Mouse (Mus musculus): ENCODE data around the gene Actb.

The Actb gene

DNA sequence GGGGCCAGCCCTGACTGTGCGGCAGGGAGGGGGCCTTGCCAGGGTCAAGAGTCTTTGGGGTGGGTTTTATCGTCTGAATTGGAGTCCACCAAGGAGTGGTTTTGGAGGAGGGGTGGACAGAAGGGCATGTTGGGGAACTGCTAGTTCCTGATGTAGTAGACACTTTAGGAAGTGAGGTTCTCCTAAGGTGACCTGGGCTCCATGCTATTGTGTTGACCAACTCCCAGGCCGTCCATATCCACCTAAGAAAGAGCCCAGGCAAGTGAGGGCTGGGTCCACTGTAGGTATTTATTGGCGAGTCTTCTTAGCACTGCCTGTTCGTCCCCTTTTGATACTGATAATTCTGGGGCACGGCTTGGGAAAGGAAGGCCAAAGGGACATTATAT is 14.5 kb upstream of the Actb start:
- no peak for DNase-seq

DNA sequence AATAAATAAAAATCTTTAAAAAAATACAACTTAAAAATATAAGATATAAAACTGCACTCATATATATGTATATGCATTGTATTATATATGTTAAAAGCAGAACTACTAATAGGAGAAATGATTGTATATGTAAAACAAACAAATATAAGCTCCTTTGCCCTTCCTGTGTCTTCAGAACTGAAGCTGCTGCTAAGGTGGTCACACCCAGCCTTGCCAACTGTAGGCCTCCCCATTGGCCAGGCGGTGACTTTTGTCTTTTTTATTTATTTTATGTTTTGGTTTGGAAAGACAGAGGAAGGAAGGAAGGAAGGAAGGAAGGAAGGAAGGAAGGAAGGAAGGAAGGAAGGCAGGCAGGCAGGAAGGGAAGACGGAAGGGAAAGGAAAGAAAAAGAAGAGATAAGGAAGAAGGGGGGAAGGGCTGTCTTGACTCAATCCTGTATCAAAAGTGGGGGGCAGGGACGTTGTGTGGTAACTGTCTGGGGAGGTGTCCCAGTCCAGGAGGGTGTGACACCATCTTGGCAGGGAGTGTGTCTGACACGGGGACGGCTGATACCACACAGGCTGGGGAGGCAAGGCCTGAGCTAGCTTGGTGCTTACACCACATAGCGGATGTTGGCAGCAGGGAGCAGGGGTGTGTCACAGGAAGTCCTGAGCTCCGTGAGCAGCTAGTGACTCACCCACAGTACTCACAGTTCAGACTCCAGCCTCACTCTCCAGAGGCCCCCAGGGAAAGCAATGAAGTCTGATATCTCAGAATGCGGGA is 13.9 kb upstream of the Actb start:
- peak; percentile 100 for DNase-seq

DNA sequence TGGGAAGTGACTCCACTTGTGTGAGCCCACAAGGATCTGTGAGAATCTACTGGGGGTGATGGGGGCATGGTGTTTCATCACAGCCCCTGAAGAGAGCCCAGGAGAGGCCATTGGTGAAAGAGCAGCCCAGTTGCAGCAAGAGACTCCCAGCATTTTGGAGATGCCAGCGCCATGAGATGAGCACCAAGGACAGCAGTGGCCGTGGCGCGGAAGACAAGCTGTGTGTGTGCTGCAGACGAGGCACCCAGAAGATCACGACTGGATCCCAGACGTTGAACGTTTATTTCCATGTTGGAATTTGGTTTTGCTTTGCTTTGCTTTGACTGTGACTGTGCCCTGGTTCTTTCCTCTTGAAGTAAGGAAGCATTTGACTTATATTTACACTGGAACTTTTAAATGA is 10.8 kb upstream of the Actb start:
- no peak for DNase-seq

DNA sequence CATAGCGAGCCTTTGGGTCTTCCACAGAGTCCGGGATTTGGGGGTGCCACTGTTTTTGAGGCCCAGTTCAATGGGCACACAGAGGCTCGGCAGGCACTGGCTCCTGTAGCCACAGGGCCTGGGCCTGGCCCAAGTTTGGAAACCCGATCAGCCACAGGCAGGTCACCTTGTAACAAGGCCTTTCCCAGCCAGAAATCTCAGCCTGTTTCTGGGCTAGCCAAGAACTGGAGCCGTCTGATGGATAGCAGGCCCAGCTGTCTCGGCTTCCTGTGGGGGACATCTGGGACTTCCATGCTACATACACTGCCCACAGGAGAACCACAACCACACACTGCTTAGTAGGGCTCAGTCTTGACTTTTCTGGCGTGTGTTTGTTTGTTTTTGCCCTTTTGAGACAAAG is 10.0 kb upstream of the Actb start:
- peak; percentile 95 for DNase-seq

DNA sequence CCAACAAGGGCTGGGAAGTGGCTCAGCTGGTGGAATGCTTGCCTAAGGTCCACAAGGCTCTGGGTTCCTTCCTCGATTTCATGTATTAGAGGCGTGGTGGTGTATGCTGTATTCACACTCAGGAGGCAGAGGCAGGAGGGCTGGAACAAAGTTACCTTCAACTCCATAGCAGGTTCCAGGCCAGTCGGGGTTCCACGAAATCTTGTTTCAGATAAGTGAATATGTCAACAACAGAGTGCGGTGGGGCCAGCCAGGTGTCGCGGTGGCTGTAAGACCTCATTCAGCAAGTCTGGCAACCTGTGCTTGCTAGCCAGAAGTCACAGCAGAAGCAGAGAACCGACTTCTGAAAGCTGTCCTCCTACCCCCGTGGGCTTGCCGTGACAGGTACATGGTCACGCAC is 8.7 kb upstream of the Actb start:
- DNase-seq, result no peak

DNA sequence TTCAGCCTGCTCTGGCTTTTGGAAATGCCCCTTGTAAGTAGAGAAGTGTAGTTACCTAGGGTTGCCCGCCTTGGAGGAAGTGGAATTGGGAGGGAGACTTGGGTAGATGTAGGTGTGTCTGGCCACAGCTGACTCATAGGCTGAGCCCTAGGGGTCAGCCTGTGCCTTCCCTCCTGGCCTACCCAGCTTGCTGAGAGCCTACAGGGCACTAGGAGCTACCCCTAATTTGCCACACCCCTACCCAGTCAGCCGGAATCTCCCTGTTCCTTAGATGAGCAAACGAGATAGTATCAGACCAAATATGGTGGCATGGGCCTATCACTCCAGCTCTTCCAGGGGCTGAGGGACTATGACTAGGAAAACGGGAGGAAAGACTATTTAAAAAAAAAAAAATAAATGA is 6.2 kb upstream of the Actb start:
- no peak for DNase-seq

DNA sequence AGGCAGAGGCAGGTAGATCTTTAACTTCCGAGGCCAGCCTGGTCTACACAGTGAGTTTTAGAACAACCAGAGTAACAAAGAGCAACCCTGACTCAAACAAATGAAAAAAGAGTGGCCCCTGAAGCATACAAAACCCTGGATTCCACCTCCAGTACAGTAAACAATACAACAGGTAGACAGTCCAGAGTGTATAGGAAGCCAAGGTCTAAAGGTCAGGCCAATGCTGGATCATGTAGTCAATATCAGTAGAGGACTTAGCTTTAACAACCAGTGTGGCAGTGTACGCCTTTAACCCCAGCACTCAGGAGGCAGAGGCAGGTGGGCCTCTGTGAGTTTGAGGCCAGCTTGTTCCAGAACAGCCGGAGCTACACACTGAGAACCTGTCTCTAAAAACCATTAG is 5.8 kb upstream of the Actb start:
- no peak for DNase-seq

DNA sequence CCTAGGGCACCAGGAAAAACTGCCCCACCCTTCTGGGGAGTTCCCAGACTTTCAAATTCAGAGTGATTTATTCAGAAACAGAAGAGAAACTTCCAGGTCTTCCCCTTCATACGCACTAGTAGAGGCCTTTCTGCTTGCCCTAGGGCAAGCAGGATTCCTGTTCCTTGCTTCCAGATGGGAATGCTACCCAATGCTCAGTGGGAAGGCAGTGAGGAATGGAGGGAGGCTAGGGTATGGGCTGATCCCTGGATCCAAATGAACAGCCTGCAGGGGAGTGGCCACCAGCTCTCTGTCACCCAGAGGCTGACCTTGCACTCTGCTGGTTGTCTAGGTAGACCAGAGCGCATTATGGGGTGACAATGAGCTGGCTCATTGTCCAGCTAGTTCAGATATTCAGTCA is 5.1 kb upstream of the Actb start:
- DNase-seq, result no peak

DNA sequence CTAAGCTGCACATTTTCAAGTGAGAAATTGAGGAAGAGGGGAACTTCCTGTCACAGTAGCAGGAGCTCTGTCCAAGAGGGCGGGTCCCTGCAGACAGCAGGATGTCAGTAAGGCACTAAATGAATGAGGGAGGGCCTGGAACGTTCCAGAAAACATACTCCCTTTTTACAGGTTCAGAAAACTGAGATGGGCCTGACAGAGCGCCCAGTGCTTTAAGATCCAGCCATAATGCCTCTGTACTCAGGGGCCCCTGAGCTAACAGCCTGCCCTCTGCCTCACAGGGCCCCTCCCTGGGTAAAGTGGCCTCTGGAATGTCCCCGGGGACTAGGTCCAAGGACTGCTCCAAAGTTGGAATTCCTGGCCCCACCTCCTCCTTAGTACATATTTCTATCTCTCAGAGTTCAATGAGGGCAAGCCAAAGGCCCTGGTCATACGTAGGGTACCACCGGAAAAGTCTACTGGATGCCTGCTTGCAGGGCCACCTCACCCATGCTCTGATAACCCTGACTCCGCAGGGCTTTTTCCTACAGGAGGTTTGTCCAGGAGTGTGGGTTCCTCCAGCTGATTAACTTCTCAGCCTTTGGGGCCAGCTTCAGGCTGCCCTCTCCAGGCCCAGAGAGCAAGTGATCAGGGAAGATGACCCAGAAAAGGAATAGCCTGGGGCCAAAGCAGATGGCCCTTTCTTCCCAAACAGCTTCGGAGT is 3.2 kb upstream of the Actb start:
- DNase-seq, result peak; percentile 99

DNA sequence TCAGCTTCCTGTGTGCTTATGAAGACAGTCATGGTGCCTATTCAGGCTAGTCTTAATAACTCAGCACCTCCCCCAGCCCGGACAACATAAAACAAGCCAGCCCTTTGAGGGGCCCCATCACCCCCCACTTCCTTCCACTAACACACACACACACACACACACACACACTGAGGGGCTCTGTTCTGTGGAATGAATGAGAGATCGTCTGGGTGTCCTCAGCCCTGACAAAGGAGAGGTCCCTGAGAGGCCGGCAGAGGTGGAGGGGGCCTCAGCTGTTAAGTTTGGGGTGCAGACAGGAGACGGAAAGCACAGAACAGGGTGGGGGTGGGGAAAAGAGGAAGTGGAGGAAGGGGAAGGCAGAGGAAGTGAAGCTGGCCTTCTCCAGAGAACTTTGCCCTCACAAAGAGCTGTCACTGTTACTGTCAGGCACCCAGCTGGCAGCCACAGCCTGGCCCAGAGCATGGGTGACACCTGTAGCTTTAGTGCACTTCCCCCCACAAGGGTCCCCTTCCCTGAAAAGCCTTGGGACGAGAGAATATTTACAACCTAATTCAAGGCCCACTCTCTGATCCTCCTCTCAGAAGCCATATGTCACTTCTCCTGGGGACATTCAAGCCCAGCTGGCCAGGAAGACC is 2.5 kb upstream of the Actb start:
- DNase-seq, result peak; percentile 97

DNA sequence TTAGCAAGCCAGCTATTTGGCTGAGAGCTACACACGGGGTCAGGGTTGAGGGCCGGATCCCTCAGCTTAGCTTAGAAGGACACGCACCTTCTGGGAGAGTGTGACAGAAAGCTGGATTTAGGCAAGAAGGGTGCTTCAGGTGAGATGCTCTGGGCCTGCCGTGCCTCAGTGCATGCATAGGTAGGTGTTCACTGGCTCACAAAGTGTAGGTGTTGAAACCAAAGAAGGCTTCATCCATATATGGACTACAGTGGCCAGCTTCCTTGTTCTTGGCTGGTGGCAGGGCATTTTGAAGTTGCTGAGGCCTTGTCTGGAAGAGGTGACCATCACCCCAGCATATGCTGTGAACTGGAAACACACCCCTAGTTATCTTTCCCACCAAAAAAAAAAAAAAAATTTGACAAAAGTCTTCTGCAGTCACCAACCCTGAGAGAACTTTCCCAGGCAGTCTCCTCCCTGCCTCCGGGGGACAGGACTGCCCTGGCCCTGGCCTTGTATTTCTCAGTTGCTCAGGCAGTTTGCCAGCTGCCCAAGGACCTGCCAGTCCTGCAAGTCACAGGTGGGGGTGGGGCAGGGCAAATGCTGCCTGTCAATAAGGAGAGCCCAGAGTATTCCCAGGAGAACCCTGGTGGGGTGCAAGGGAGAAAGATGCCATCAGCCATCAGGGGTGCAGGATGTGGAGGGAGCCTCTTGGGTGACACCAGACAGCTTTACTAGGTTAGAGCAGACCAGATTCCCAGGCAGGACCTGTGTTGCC is 1.4 kb upstream of the Actb start:
- peak; percentile 98 for DNase-seq

DNA sequence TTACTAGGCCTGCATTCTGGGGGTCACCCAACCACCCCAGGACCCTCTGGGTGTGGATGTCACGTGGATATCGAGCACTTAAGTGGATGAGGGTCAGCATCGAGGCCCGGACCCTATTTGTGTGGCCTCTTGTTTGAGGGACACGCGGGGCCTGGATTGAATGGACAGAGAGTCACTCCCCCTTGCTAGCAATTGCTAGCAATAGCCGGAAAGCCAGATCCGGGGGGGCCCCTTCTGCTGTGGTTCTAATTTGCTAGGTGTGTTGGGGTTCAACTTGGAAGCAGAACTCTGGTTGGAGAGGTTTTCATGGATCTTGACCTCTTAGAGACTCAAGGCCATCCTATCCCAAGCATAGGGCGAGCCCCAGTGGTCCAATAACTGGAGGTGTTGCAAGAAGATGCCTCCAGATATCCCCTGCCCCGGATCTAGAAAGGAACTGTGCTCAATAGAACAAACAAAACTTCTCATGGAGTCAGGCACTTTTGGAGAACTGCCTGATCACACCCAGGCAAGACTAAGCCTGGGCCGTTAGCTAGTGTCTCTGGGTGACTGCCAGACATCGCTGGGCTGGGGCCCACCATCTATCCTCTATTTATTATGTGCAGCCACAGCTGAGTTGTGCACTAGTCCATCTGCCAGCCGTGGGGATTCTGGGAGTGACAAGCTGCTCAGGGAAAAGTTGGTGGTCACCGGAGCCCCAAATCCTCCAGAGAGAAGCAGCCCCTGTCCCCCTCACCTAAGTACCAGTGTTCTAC is 671 bp upstream of the Actb start:
- DNase-seq, result peak; percentile 98

DNA sequence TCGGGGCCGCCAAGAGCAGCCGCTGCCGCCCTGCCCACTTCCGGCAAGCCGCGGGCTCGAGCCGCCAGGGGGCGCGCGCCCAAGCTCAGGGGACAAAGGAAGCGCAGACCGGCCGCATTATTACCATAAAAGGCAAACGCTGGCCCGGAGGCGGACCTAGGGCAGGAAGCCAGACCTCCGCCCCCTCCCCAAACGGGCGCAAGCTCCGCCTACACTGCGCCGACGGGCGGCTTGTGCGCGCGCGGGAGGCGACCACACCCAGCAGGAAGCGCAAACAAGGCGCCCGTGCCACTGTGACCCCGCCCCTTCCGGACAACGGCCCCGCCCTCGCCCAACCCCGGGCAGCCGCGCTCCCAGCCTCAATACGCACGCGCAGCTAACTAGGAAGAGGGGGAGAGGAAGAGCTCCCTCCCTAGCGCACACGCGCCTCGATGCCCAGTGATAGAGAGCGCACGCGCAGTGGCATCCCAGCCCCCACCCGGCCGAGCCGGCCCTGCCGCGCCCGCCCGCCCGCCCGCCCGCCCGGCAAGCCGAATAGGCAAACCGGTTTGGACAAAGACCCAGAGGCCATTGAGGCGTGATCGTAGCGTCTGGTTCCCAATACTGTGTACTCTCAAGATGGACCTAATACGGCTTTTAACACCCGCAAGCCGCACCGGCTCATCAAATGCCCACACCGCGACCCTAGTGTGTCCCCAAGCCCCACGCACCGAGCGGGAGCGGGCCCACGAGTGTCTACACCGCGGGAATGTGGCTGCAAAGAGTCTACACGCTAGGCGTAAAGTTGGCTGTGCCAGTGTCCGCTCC is 626 bp downstream of the Actb start:
- DNase-seq, result peak; percentile 100

DNA sequence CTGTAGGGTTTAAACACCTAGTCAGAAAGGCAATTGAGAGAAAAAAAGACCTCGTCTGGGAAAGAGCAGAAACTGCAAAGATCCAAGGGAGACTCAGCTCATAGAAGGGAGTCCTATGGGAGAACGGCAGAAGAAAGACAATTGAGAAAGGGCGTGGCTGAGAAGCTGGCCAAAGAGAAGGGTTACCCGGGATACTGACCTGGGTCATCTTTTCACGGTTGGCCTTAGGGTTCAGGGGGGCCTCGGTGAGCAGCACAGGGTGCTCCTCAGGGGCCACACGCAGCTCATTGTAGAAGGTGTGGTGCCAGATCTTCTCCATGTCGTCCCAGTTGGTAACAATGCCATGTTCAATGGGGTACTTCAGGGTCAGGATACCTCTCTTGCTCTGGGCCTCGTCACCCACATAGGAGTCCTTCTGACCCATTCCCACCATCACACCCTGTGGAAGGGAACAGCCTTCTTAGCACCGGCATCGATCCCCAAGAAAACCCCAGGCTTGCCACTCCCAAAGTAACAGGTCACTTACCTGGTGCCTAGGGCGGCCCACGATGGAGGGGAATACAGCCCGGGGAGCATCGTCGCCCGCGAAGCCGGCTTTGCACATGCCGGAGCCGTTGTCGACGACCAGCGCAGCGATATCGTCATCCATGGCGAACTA is 1.4 kb downstream of the Actb start:
- no peak for DNase-seq

DNA sequence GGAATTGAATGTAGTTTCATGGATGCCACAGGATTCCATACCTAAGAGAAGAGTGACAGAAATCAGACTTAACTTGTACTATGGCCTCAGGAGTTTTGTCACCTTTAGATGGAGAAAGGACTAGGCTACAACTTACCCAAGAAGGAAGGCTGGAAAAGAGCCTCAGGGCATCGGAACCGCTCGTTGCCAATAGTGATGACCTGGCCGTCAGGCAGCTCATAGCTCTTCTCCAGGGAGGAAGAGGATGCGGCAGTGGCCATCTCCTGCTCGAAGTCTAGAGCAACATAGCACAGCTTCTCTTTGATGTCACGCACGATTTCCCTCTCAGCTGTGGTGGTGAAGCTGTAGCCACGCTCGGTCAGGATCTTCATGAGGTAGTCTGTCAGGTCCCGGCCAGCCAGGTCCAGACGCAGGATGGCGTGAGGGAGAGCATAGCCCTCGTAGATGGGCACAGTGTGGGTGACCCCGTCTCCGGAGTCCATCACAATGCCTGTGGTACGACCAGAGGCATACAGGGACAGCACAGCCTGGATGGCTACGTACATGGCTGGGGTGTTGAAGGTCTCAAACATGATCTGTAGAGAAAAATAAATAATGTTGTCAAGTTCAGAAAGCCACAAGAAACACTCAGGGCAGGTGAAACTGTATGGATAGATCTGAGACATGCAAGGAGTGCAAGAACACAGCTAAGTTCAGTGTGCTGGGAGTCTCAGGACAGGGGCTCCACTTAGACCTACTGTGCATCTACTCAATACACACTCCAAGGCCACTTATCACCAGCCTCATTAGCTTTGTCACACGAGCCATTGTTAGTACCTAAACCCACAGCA is 2.1 kb downstream of the Actb start:
- DNase-seq, result peak; percentile 96

DNA sequence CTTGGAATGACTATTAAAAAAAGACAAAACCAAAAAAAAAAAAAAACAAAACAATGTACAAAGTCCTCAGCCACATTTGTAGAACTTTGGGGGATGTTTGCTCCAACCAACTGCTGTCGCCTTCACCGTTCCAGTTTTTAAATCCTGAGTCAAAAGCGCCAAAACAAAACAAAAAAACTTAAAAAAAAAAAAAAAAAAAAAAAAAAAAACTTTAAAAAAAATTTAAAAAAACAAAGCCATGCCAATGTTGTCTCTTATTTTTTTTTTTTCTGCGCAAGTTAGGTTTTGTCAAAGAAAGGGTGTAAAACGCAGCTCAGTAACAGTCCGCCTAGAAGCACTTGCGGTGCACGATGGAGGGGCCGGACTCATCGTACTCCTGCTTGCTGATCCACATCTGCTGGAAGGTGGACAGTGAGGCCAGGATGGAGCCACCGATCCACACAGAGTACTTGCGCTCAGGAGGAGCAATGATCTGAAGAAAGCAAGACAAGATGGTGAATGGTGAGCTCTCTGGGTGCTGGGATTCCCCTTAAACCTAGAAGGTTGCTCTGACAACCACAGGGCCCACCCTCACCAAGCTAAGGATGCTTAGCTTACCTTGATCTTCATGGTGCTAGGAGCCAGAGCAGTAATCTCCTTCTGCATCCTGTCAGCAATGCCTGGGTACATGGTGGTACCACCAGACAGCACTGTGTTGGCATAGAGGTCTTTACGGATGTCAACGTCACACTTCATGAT is 2.9 kb downstream of the Actb start:
- DNase-seq, result peak; percentile 93

DNA sequence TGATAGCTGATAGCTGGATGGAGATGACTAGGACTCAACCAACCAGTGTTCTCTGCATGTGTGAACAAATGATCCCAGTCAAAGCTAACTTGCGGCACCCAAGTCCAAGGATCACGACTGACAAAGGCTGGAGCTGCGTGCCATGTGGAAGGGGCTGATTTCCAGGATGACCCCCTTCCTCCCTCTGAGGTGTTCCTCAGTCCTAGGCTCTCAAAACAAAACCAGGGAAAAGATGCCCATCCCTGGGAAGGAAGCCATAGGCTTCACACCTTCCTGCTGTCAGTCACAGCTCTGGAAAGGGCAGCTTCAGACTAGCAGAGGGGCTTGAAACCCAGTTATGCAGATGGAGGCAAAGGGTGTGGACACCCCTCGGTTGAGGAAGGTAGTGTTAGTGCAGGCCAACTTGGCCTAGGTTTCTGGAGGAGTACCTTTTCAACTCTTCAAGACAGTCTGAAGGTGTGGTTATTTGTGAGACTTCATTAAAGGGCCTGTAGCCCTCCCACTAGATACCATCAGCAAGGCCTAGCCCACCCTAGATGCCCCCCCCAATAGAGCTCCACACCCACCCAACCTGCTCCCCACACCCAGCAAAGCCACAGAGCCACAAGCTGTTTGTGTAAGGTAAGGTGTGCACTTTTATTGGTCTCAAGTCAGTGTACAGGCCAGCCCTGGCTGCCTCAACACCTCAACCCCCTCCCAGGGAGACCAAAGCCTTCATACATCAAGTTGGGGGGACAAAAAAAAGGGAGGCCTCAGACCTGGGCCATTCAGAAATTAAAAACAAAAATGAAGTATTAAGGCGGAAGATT is 3.8 kb downstream of the Actb start:
- DNase-seq, result peak; percentile 94

DNA sequence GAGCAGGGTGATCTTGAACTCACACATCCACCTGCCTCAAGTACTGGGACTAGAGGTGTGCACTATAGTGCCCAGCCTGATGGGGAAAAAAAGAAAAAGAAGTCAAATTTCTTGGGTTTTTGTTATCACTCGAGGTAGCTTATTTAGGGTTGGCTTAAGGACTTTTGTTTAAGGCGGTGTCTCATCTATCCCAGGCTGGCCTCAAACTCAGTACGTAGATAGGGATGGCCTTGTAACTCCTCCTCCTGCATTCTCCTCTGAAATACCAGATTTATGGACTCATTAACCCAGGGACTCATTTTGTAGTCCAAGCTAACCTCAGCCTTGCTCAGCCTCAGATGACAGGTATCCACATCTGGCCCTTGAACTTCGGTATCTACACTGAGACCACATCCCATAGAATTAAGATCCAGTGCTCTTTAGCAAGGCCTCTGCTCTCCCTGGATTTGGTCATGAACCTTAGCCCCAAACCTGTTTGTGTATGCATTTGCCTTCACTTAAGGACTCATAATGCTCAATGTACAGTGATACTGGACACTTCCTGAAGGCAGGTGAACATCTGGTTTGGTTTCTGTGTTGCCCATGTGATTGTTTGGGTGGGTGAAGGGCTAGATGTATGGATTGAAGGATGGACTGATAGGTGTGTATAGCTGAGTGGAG is 4.6 kb downstream of the Actb start:
- no peak for DNase-seq
